Mouse (Mus musculus) retina, adult 2 months (tissue): ENCODE results near the gene Zfp595.
"Not testable (repeated sequence)": the region's sequence is repeated elsewhere in the genome, so short reads cannot be mapped to it uniquely, and the experiment has no call there.

Experiments
- DNase-seq: peaks from one replicate; pipeline ENCODE4 v3.0.0-alpha.2; 2012; ENCODE audit warnings: low read depth, low spot score

Zfp595 gene

DNA sequence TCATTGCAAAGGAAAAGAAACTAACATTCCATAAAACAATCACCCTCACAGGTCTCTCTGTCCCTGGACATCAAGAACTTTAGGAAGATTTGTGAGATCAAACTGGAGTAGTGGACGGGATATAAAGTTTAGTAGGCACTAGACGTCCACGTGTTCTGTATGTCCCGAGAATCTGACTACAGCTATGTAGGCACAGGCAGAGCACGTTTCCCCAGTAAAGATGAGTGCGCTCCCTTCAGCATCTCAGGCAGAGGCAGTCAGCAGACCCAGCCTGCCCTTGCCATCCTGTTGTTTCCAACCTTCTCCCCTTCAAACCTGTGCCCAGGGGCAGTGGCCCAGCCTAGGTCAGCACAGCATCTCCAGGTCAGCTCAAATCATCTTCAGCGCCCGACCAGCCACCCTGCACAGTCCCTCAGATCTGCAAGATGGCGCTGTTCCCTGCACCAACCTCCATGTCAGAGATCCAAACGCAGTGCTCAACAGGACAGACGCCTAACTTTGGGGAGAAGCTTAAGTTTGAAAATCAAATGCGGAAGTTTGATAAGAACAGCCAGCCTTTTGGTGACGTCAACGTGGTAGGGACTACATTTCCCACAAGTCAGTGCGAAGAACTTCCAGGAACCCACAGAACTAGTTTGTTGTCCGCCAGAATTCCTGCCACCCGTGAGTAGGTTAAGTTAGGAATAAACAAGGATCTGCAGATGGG lies at the start of gene Zfp595:
Gene Zfp595, minus strand, starts transcription at position 552 of the 706 bp plus-strand sequence.
- DNase-seq = peak; percentile 49

- DNase-seq = not testable (repeated sequence)
These were observed 43.9 kb upstream of the Zfp595 start for GRCm38 (mm10) chr13:67376255-67376654.

GRCm38 (mm10) chr13:67375050-67375911 lies 42.9 kb upstream of the Zfp595 start, which contains the start of the genes Gm28041 and Zfp456:
Gm28041 (minus strand) TSS chr13:67375733.
Zfp456 (minus strand) TSS chr13:67375810.
- DNase-seq = not testable (repeated sequence)

- peak; percentile 84 for DNase-seq
These were observed 27.9 kb upstream of the Zfp595 start, which contains the start of the genes Gm28044 and Zfp953 for GRCm38 (mm10) chr13:67360131-67360744. Gm28044 (minus strand) TSS chr13:67360536. Zfp953 (minus strand) TSS chr13:67360605.

- no peak for DNase-seq
These were observed 19.5 kb upstream of the Zfp595 start for GRCm38 (mm10) chr13:67351854-67352253.

DNA sequence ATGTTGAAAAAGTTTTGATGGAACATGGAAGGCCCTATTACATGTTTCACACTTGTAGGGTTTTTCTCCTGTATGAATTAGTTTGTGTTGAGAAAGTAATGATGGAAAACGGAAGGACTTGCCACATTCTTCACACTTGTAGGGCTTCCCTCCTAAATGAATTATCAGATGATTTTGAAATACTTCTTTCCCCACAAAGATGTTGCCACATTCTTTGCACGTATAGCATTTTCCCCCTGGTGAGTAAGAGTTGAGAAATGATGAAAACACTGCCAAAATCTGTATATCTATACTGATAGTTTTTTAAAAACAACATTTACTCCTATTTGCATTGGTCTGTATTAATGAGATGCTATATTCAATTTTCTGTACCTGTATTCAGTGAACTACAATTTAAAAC lies 11.1 kb upstream of the Zfp595 start:
- DNase-seq = no peak

DNA sequence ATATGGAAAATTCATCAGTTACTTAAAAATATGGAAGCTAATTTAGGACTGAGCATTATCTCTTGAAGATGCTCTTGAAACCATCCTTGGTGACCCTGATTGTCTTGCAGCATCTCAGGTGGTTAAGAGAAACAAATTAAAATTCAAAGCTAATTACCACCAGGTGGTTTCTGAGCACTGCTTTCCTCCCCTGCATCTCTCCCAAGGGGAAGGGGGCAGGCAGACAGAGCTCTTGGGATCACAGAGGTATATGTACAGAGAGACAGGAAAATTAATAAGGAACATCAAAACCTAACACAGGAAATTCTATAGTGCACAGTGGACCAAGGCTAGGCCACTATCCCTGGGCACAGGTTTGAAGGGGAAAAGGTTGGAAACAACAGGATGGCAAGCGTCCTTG lies 507 bp upstream of the Zfp595 start:
- no peak for DNase-seq

DNA sequence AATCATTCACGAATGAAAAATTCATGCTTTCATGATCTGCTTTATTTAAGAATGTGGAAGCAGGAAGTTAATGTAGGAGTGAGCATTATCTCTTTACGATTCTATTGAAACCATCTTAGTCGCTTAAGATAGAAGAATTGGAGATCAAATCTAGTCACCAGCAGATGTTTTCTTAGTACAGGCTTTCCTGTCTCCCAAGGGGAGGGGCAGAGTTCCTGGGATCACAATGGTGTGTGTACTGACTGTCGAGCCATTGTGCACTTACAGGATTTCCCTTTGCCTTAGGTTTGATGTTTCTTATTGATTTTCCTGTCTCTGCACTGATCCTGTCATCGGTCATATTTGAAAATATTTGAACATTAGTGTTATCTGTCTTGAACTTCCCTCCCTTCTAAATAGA lies 25.7 kb downstream of the Zfp595 start:
- no peak for DNase-seq

GRCm38 (mm10) chr13:67305822-67306672 lies 26.3 kb downstream of the Zfp595 start, which contains the start of gene Zfp457:
Zfp457 (minus strand) TSS chr13:67306485.
- DNase-seq = peak; percentile 86

DNA sequence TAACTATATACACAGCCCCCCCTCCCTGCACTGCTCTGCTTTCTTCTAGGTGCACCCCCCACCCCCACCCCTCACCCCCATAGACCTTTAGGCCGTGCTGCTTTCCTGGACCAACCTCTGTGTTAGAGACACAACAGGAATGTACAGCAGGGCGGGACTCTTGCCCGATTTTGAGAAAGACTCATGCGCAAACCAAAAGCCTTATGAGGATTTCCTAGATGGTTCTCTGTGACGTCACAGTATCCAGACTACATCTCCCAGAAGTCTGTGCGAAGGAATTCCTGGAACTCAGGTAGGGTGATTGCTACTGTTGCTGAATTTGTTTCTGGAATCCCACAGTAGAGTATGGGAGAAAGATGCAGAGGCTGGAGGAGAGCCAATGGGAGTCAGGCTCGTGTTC lies 54.1 kb downstream of the Zfp595 start, which contains the start of gene Zfp458:
Gene Zfp458, minus strand, starts transcription at position 153 of the 400 bp plus-strand sequence.
- DNase-seq = no peak

- DNase-seq = not testable (repeated sequence)
These were observed 62.8 kb downstream of the Zfp595 start for GRCm38 (mm10) chr13:67269383-67270065.

DNA sequence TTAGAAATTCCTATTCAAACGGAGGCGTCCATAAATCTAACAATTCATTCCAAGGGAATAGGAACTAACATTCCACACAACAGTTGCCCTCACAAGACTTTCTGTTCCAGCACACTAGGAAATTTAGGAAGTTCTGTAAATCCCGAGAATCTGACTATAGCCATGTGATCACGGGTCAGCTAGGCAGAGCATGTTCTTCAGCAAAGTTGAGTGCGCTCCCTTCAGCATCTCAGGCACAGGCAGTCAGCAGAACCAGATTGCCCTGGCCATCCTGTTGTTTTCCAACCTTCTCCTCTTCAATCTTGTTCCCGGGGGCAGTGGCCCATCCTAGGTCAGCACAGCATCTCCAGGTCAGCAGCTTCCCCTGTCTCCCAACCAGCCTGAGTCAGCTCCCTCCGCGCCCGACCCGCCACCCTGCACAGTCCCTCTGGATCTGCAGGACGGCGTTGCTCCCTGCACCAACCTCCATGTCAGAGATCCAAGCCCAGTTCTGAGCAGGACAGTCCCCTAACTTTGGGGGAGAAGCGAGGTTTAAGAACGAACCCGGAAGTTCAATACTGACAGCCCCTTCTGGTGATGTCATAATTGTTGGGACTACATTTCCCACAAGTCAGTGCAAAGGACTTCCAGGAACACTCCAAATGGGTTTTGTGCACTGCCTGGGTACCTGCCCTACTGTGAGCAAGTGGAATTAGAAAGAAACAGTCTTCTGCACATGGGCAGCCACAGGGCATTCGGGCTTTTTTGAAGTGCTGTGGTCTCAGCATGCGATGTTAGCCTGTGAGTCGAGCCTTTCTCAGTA lies 63.6 kb downstream of the Zfp595 start:
- DNase-seq = peak; percentile 74
